Mouse (Mus musculus): ENCODE results near the gene Rhog.

DNA sequence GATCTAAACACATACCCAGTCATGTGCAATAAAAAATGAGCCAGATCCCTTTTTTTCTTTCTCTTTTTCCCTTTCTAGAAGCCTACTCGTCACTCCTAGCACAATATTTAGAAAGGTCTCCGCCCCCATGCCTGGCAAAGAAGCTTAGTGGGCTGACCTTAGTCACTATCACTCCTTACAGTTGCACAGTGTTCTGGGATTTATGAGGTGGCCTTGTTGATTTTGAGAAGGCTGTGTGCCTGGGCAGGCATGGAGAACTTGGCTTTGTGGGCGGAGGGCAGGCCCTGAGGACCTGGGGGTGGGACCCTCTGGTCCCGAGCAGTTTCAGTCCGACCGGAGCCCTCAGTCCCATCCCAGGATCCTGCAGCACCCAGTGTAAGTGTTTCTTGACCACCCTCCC is 26.0 kb downstream of the Rhog start:
- TF ChIP-seq POLR2A (IDR thresholded peaks at IDR 0.05; ENCODE audit: insufficient read length, low read depth) (no peak), TCF3 (IDR thresholded peaks at IDR 0.05; ENCODE audit: insufficient read length, low read depth) (no peak), POLR2AphosphoS2 (IDR thresholded peaks at IDR 0.05; ENCODE audit: insufficient read length, low read depth) (no peak), E2F4 (IDR thresholded peaks at IDR 0.05; ENCODE audit: insufficient read depth) (no peak), MAX (IDR thresholded peaks at IDR 0.05; ENCODE audit: low read depth) (no peak), USF1 (IDR thresholded peaks at IDR 0.05; ENCODE audit: low read depth) (no peak), CEBPB (IDR thresholded peaks at IDR 0.05; ENCODE audit: insufficient read depth, poor library complexity, severe bottlenecking) (no peak), SRF (IDR thresholded peaks at IDR 0.05; ENCODE audit: control insufficient read depth, insufficient read length, low read depth) (no peak)

Data from myocyte (in vitro differentiated cells).